Mouse (Mus musculus): ENCODE data around the gene Doc2b.
A peak's percentile ranks its signal among the peaks of the same experiment; 100 is the strongest.

Gene Doc2b

DNA sequence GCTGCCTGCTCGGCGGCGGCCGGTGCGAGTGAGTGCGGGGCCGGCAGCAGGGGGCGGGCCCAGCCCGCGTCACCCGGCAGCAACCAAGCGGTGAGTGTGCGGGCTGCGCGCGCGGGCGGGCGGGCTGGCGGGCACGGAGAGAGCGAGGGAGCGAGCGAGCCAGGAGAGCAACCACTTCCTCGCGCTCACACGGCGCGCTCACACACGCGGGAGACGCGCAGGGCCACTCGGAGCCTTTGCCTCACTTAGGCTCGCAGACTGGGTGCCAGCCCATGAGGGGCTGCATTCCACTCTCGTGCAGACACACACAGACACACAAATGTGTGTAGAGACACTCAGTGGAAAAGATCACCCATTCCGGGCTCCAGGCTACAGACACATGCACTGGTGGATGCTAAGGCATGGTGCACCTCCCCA, at the start of gene Doc2b:
Gene Doc2b (minus strand): TSS at position 21 of the 417 bp plus-strand sequence.
- DNase-seq, result peak; percentile 18

DNA sequence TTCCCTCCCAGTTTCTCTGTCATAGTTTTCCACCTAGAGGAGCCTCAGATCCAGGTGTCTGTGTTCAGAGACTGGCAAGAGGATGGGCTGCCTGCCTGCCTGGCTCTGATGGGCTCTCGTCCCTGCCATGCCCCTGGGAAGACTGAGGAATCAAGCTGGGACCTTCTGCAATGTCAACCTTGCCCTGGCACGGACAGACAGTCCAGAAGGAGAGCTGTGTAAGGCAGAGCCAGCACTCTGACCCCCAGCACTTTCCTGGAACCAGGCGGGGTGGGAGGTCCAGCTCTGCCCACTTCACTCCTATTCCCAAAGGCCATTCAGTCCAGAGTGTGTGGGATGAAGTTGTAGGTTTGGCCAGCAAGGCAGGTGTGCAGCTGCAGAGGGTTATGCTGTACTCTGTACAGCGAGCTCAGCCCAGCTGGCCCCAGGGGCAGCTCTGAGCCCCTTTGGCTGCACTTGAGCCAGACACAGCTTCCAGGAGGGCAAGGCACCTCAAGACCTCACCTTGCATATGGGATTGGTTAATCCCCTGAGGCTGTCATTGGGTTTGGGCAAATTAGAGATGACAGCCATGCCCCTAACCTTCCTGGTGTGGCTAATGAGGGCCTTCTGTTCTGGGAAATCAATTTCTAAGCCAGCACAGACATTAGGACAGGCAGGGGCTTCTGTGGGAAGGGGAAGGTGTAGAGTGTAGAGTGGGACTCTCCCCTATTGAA, 47.2 kb upstream of the Doc2b start:
- DNase-seq, result no peak

DNA sequence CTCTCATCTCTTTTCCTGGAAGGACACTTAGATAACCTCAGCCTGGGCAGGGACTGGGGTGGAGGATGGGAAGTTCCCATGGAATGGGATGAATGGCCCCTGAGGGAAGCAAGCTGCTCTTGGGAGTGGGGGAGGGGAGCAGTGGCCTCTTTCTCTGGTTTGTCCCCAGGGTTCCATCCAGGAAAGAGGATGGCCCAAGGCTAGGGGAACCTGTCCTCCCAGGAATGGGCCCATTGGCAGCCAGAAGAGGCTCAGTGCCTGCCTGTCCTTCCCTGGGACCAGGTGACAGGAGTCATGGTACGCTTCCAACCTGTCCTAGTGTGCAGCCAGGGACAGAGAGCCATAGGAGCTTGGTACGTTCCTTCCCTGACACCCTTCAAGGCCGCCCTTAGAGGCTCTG, 45.7 kb upstream of the Doc2b start:
- DNase-seq, result no peak

DNA sequence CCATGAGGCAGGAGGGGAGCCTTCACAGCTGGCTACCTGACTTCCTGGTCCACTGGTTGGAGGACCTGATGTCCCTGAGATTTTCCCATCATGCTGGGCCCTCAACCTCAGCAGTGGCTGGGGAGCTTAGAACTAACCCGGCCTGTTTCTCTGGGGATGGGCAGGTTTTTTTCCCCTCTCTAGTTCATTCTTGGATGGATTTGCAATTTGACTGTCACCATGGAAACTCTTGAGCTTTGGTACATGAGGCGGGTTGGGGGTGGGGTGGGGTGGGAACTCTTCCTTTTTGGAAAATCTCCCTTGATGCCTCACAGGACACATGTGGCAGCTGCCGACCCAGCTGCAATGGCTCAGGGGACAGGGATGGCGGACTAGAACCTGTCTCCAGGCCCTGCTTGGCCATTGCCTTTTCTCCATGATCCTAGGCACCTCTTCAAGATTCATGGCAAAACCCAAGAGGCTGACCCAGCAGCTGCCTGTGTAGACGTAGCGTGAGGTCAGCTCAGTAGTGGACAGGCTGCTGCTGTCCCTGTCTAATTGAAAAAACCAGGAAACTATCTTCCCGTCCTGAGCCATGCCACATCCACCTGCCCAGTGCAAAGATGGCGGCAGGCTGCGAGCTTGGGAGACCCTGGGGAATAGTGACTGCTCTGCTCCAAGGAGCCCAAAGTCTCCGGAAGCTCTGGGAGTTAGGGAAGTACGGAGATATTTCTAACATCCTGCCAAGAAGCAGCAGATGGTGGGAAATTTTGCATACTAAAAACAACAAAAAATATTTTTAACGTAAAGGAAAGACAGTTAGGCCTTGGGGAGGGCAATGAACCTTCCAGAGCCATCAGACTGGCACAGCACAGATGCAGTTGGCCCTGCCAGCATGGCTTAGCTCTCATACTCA, 43.9 kb upstream of the Doc2b start:
- no peak for DNase-seq

DNA sequence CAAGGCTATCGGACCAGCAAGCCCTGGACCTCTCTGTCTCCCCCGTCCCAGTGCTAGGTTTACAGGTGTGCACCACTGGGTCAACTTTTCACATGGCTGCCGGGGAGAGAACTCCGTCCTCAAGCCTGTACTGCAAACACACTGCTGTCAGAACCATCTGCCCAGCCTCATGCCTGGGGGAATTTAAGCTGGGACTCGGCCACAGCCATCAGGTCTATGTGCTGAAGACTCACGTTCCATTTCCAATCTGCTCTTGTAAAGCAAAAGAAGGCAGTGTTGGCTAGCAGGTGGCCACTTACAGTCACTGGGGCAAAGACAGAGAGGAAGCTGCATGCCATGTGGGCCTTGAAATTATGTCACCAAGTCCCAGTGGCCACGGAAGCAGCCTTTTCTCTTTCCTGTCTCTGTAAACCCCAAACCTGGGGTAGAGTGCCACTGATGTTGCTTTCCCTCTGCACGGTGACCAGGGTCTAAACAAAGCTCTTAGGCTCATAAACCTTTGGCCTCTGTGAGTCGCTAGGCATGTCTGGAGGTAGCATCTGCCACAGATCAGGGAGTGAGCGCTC, 43.1 kb upstream of the Doc2b start:
- DNase-seq, result no peak

DNA sequence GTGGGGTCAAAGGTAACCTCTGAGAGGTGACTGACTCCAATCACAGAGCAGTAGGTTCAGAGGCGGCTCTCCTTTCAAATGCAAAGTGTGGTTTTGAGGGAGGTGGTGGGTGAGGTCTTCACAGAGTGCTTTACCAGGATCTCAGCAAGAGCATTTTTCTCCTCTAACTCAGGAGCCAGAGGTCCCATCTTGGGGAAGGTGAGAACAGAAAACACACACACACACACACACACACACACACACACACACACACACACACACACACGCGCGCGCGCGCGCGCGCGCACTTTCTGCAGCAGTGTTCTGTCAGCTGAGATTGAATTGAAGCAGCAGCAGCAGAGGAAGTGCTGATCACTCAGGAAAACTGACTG, 40.4 kb upstream of the Doc2b start:
- no peak for DNase-seq

DNA sequence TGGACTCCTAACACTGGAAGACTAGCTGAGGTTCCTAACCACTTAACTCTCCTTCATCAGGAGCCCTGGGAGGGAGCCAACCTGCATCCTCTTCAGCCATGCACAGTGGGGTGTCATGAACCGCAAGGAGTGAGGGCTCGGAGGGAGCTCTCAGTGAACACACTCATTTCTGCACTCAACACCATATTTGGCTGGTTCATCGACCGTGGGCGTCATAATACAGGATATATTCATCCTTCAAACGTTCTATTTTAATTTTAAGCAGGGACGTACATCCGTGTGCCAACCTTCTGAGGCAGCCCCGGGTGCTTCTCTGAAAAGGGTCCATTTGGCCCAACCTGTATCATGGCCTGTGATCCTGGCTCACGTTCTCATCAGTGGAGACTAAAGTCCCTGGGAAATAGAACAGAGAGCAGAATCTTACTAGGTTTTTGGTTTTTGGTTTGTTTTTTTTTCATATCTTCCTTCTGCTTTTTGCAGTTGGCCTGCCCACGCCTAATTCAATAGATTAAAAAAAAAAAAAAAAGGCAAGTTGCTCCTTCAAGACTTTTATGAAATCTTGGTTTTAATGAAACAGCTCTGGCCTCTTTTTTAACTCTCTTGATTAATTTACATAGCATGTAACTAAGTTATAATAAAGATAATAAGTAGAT, 39.9 kb upstream of the Doc2b start:
- DNase-seq, result no peak

DNA sequence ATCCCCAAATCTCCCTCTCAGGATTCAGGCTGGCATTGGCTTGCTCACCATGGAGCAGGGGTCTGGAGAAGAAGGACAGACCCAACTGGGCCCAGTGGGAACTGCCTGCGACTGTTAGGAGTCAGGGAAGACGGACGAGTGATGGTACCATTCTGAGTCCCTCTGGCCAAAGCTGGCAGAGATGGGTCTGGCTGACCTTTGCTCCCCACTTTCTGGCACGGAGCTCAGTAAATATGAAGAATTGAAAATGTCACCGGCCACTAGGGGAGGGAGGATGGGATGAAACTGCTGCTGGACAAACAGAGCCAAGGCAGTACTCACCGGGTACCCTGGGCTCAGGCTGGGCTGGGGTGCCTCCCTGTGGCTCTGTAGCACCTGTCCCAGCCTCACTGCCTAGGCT, 37.2 kb upstream of the Doc2b start:
- DNase-seq, result no peak

DNA sequence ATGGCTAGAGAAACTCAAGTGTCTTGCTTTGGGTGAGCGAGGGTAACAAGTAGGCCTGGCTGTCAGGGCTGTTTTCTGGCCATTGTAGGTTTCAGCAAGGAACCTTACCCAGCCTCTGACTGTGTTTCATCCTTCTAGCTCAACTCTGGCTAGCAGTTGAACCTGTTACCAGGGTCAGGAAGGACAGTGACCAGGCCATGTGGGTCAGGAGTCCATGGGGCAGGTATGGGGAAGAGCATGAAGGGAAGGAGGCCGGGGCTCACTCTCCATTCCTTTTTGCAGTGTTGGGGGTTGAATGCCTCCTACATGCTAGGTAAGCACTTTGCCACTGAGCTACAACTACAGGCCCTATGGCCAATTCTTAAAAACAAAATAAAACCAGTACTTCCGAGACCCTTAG, 34.5 kb upstream of the Doc2b start:
- DNase-seq, result no peak

DNA sequence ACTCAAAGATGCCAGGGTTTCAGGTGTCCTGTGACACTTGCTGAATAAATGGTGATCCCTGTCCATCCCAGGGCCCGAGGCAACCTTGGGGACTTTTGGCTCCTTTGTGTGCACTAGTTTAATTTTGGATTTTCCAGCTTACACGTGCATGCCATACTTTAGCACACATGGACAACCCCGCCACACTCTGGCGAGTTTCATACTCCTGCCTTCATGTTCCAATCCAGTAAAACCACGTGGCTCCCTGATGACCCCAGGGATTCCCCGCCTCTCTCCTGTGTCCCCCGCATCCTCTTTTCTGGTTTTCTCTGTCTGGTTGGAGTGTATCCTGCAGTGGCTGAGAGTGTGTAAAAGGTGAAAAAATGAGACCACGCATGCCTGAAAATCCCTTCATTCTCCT, 31.6 kb upstream of the Doc2b start:
- no peak for DNase-seq

DNA sequence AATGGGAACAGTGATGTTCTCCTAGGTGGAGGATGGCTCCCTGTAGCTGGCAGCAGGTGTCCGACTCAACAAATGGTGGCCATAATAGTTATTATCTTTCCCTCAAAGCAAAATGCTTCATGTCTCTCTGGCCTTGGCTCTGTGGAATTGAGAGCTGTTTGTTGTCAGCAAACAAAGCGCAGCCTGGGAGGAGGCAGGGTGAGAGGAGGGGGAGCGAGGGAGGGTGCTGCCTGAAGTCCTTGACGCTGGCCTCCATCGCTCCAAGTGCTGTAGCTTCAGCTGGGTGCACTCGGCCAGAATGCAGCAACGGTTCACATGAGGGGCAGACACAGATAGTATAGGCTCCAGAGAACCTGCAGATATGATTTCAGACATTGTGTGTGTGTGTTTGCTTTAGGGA, 27.7 kb upstream of the Doc2b start:
- no peak for DNase-seq

DNA sequence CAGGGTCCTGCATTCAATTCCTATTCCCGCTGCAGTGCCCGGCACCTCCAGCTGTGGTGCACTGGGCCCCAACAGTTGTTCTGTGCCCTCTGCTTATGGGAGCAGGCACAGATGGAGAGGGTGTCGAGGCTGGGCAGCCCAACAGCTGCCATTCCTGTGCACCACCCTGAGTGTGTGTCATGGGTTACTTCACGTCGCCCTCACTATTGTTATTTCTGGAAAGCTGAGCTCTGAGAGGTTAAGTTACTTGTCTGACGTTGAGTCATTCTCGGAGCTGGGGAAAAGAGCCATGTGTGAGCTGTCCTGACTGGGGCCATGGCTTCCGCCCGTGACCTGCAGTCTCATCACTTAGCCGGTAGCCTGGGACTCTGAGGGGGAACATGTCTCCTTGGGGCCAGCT, 17.2 kb upstream of the Doc2b start:
- DNase-seq, result peak; percentile 13

DNA sequence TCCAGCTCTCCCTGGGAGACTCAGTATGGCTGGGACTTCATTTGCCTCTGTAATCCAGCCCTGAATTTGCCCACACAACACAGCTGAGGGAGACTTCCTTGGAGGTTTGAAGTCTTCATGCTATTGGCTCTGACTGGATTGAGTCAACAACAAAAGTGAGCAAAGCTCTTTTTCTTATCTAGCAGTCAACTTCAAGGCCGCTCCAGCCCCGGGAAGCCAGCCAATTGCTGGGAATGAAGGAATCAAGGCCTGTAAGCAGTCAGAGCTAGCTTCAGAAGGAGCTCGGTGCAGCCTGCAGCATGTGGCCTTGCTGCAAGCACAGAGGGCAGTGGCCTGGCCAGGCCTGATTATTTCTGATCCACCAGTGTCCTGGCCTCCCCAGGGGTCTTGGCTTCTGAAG, 16.1 kb upstream of the Doc2b start:
- peak; percentile 96 for DNase-seq

DNA sequence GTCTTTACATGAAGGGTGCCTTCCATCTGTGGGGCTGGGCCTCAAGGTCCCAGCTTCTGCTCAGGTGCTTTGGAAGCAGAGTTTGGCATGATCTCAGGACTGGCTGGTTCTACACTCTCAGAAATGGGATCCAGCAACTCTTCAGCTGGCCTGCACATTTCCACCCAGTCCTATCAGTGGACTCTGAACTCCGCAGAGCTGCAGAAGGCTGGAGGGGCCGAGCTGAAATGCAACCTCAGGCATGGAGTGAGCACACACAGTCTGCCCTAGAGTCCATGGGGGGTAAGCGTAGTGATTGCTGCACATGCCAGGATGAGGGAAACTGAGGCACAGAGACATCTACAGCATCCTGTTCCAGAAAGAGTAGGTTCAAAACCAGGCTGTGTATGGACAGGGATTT, 14.7 kb upstream of the Doc2b start:
- DNase-seq, result no peak

DNA sequence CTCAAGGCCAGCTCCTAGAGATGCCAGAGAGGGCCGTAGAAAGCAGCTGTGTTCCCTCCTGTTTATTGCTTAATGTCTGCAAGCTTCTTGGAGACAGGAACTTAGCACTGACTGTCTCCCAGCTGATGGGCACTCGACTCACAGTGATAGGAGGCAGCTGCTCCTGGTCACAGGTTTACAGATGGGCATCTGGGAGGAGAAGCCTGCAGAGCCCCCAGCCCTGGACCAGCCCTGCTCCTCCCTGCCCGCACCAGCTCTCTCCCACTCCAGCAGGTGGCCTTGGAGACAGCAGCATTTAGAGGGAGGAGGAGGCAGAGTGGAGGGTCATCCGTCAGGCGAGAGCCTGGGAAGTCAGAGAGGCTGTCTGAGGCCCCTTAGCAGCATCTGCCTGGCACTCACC, 11.6 kb upstream of the Doc2b start:
- DNase-seq, result peak; percentile 28

DNA sequence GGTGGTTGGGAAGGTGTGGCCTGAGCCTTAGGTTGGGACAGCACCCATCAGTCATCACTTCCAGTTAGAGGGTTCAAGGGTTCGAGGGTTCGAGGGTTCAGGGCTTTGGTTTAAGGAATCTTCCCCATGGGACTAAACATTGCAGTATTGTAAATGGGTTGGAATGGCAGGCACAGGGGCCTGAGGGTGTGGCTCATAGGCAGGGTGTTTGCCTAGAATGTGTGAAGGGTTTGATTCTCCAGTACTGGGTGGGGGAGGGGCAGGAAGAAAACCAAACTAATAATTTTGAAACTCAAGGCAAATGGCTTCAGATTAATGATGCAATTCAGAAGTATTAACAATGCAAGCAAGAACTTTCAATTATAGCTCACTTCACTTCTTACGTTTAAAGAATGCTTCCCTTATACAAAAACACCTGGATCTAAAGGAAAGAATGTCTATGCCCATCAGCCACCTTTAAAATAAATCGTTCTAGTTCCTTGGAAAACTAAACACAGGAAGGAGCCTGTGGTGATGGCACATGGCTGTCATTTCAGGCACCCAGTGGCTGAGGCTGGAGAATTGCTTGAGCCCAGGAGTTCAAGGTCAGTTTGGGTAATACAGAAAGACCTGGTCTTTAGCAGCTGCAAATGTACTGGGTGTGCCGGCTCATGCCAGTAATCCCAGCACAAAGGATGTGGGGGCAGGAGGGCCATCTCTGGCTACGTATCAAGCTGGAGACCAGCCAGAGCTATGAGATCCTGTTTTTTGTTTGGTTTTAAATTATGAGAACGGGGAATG, 6.1 kb upstream of the Doc2b start:
- DNase-seq, result no peak

DNA sequence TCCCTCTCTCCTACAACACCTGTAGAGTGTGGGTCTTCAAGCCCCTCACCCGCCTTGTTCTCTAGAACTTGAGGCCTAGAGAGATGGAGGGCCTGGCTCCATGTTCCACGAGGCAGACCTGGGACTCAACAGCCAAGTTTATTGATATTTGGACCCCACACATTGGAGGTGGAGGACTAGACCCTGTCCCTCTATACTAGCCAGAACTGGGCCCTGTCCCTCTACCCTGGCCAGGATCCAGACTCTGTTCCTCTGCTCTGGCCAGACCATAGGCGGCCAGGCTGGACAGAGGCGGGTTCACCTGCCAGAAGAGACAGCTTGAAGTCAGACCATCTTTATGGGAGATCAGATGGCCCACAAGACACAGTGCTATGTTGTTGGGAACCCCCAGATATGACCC, 5.5 kb upstream of the Doc2b start:
- no peak for DNase-seq

DNA sequence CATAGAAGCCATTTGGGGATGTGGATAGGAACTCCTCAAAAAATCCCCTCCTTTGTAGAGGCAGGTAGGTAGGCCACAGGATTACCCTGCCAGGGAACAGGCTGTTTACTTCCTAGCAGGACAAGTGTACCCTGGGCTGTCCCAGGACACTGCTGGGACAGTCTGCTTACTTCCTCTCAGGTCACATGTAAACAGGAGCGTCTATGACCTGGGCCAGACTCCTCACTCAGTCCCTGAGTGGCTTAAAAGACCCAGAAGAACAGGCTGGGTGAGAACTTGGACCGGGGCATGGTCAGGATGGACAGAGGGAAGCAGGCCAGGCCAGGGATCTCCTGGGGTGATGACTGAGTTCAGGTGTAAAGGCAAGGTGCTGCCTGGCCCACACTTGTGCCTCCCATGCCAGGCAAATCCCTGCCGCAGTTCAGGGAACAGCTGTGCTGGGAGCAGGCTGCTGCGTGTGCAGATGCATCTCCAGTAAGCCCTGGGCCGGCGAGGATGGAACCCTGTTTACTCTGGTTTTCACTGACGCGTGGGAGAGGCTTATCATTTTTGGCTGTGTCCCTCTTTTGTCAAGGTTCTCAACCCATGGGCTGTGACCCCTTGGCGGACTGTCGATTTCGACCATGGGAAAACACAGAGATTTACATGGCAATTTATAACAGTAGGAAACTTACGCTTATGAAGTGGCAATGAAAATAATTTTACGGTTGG, 842 bp upstream of the Doc2b start:
- peak; percentile 51 for DNase-seq

DNA sequence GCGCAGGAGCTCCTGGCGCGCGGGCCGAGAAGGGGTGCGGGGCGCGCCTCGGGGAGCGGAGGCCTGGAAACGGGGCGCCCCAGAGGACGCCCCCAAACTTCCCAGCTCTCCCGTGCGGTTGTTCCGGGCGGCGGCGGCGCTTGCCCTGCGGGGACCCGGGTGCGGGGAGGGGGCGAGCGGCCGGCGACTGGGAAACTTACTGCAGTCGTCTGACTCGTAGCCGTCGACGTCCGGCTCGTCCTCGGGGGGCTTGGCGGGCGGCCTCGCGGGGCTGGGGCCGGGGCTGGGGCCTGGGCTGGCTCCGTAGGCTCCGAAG, 570 bp downstream of the Doc2b start:
- DNase-seq, result no peak

DNA sequence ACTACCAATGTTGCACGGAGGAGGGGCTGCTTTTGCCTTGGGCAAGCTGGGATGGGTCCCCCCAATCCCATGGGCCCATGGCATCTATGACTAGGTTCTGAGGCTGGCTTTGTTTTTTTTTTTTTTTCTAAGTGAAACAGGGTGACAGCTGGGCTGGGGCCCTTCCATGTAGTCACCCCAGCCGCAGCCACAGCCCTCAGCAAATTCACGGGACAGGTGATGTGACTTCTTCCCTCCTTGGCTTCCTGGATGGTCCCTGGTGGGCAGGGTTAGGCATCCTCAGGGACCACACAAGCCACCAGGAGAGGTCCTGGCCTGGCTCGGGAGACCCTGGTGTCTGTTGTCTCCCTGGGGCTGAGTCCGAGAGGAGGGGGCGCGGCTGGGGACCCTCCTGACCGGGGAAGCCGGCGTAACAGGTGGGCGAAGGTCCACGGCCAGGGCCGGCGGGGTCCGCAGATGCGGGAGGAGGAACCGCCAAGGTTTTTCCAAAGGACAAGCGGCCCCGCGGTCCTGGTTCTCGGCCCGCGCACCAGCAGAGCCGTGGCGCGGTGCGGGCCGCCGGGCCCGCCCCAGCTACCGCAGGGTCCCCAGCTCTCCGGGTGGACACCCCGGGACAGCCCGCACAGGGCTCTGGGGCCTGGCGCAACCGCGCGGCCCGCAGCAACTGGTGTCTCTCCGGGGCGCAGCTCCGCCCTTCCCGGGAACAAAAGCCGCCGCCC, 1.1 kb downstream of the Doc2b start:
- peak; percentile 16 for DNase-seq

DNA sequence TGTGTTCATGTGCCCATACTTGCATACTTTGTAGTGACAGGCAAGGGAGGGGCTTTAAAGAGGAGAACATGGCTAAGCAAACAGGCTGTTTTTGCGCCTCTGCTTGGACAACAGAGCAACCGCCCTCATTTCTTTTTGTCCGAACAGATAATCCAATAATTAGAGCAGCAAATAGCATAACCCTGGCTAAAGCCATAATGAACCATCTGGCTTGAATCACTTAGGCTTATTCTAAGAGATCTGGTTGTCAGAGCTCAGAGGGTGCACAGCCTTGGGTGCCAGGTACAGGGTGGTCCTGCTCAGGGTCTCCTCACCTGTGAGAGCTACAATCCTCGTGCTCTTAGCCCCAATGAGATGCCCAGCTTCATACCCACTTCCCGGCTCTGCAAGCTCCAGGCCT, 2.5 kb downstream of the Doc2b start:
- no peak for DNase-seq

DNA sequence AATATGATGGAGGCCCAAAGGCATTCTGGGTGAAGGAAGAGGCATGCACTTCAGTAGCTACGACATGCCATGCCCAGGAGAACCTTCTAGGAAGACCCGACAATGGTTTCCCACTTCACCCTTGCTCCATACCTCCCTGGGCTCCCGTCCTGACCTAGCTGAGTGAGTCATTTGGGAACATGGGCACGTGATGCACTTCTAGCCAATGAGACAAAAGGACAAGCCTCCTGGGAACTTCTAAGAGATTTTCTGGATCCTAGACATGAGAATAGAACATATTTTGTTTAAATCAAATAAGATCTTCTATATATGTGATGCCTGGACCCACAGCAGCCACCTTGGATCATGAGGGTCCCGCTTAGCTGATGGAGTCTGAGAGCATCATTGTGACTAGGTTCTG, 3.3 kb downstream of the Doc2b start:
- no peak for DNase-seq
